Mouse (Mus musculus) effector memory CD4-positive, alpha-beta T cell, adult 7 months (primary cell): Measurements from ENCODE around the gene Crocc2. TPM values are rescaled to one million over a fixed set of nuclear protein-coding genes. Genes with fewer than 3 reads are reported as not detected.

Source experiments
- polyA plus RNA-seq: library from polyadenylated mRNA; unstranded; fragments of 100-300 nt; shearing (Covaris generic); gene quantifications from one replicate; pipeline ENCODE4 v1.2.1, GENCODE M21; 2017

The Crocc2 gene
- polyA plus RNA-seq: 0.11 TPM

GRCm38 (mm10) chr1:93168295-93168775 lies at the start of gene Crocc2:
TSS of gene Crocc2 (plus strand) at chr1:93168725.

GRCm38 (mm10) chr1:93135036-93135526 lies 33.4 kb upstream of the Crocc2 start, which contains the start of gene Agxt:
TSS of gene Agxt (plus strand) at chr1:93135240.

GRCm38 (mm10) chr1:93160501-93161133 lies 7.9 kb upstream of the Crocc2 start, which contains the start of gene 2310007B03Rik:
TSS of gene 2310007B03Rik (minus strand) at chr1:93160948.

GRCm38 (mm10) chr1:93235576-93236544 lies 67.3 kb downstream of the Crocc2 start, which contains the start of gene Sned1:
TSS of gene Sned1 (plus strand) at chr1:93235841.

Other genes with a start within 250 kb of the Crocc2 start
- 12.3 TPM for gene Capn10, start 234.3 kb upstream of the Crocc2 start, polyA plus RNA-seq
- gene Gpr35, start 217.9 kb upstream of the Crocc2 start, polyA plus RNA-seq: not detected
- not detected for gene Aqp12, start 162.4 kb upstream of the Crocc2 start, polyA plus RNA-seq
- gene Kif1a, start 66.8 kb upstream of the Crocc2 start, polyA plus RNA-seq: 0.22 TPM
- not detected for gene Agxt, start 33.5 kb upstream of the Crocc2 start, polyA plus RNA-seq
- not detected for gene 2310007B03Rik, start 7.8 kb upstream of the Crocc2 start, polyA plus RNA-seq
- not detected for gene Sned1, start 67.1 kb downstream of the Crocc2 start, polyA plus RNA-seq
- 10.0 TPM for gene Mterf4, start 137.2 kb downstream of the Crocc2 start, polyA plus RNA-seq
- gene Ppp1r7, start 174.1 kb downstream of the Crocc2 start, polyA plus RNA-seq: 42.4 TPM
- gene Pask, start 174.8 kb downstream of the Crocc2 start, polyA plus RNA-seq: 0.28 TPM
- not detected for gene Ano7, start 205.2 kb downstream of the Crocc2 start, polyA plus RNA-seq